Mouse (Mus musculus) heart, postnatal 0 days (tissue): ENCODE results near the gene Ddx6.

Experiments
- CTCF ChIP-seq: IDR thresholded peaks from 2 replicates; pipeline ENCODE4 v1.5.1; 2016; ENCODE audit warnings: antibody characterized with exemption, control low read depth, low read depth
- EP300 ChIP-seq: IDR thresholded peaks from 2 replicates; pipeline ENCODE4 v1.6.1; 2016; ENCODE audit warnings: antibody characterized with exemption, low read depth

DNA sequence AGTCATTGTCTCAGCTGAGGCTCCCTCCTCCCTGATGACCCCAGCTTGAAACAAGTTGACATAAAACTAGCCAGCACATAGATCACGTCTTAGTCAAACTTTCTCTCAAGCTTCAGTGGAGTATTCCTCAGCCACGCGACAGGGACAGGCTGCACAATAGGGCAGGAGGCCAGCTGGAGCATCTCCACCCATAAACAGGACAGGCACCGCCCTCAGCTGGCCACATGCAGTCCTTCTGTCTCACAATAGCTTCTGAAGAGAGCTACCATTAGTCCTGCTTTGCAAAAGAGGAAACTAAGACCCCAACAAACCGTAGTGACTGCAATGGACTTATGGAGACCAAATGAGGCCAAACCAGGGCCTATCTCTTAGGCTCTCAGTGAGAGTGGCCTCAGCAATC, 40.8 kb downstream of the Ddx6 start:
- peak; percentile 5; the same call in 1 of the 2 replicates for TF ChIP-seq CTCF
- TF ChIP-seq EP300, result no peak
